Mouse (Mus musculus): ENCODE results near the gene Gm436. TPM values are rescaled to one million over a fixed set of nuclear protein-coding genes. Genes with fewer than 3 reads are reported as not detected.

Gene Gm436
- total RNA-seq (2014; rRNA removed) (not detected in 2 replicates), polyA plus RNA-seq (2012; rRNA removed) (not detected in 2 replicates)

DNA sequence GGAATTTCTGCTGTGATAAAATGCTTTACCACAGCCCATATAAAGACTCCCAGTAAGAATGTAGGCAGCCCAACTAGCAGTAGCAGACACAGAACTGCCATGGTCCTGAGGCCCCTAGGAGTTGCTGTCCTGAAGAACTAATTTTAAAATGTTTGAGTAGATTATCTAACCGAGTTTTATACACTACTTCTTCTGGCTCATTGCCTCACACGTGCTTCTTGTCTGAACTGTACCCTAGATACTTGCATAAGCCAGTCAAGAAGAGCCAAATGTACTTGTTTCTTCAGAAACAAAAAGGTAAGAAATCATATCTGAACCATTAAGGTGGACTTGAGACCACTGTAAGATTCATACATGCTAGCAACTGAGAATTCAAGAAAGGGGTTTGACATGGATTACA lies at the start of gene Gm436:
Gm436 (minus strand) TSS at position 101 of the 400 bp plus-strand sequence.
- no peak within 1 kb of the TSS for H3K27ac ChIP-seq (replicated peaks; ENCODE audit: insufficient read depth, low read depth, low read length)
- no peaks in the 10 kb centered on the region for H3K79me2 ChIP-seq (ENCODE audit: control insufficient read depth, insufficient read depth, low read length)
- H3K4me1 ChIP-seq (ENCODE audit: control insufficient read depth, insufficient read depth, low read length) = no peaks in the 10 kb centered on the region
- no peak for TF ChIP-seq CTCF (IDR thresholded peaks at IDR 0.05; ENCODE audit: low read depth, low read length)
- TF ChIP-seq POLR2A (IDR thresholded peaks at IDR 0.05; ENCODE audit: extremely low read depth, insufficient read depth, low read length) = no peak
- 42% methylated on average over 2 of the region's 2 CpGs for WGBS
- no peak for DNase-seq (ENCODE audit: extremely low read depth, low read depth, low spot score)
- no peaks in the 10 kb centered on the region; the same call in 1 of the 2 replicates for H3K27me3 ChIP-seq (ENCODE audit: control insufficient read depth, insufficient read depth, low read length)
- no peak within 1 kb of the TSS for H3K4me3 ChIP-seq (ENCODE audit: insufficient read depth, low read depth, low read length)
- H3K36me3 ChIP-seq (ENCODE audit: control insufficient read depth, insufficient read depth, low read length) = no peaks in the 10 kb centered on the region
- no peak within 1 kb of the TSS for H3K9ac ChIP-seq (ENCODE audit: low read depth, low read length)

DNA sequence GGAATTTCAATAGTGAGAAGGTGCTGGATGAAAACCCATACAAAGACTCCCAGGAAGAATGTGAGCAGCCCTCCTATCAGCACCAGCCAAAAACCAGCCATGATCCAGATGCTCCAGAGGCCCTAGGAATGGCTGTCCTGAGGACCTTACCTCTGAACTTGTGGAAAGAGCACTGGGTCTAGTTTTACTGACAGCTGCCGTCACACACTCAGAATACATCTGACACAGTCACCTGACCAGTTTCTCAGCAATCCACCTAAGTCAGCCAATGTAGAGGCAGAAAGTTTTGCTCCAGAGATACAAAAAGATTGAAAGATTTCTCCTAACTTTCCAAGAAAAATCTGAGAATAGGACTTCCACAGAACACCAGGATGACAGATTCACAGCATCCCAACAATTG lies 35.1 kb upstream of the Gm436 start, which contains the start of gene Gm13178:
Gm13178 (minus strand) TSS at position 101 of the 400 bp plus-strand sequence.
- no peak within 1 kb of the TSS for H3K27ac ChIP-seq (replicated peaks; ENCODE audit: insufficient read depth, low read depth, low read length)
- no peak for DNase-seq (ENCODE audit: extremely low read depth, low read depth, low spot score)
- H3K36me3 ChIP-seq (ENCODE audit: control insufficient read depth, insufficient read depth, low read length) = no peaks in the 10 kb centered on the region
- H3K4me3 ChIP-seq (ENCODE audit: insufficient read depth, low read depth, low read length) = no peak within 1 kb of the TSS
- WGBS = 85% methylated on average over 1 of the region's 1 CpGs
- no peak within 1 kb of the TSS for H3K9ac ChIP-seq (ENCODE audit: low read depth, low read length)
- H3K79me2 ChIP-seq (ENCODE audit: control insufficient read depth, insufficient read depth, low read length) = no peaks in the 10 kb centered on the region
- H3K4me1 ChIP-seq (ENCODE audit: control insufficient read depth, insufficient read depth, low read length) = no peaks in the 10 kb centered on the region
- TF ChIP-seq CTCF (IDR thresholded peaks at IDR 0.05; ENCODE audit: low read depth, low read length) (no peak), POLR2A (IDR thresholded peaks at IDR 0.05; ENCODE audit: extremely low read depth, insufficient read depth, low read length) (no peak)
- H3K27me3 ChIP-seq (ENCODE audit: control insufficient read depth, insufficient read depth, low read length) = no peaks in the 10 kb centered on the region

DNA sequence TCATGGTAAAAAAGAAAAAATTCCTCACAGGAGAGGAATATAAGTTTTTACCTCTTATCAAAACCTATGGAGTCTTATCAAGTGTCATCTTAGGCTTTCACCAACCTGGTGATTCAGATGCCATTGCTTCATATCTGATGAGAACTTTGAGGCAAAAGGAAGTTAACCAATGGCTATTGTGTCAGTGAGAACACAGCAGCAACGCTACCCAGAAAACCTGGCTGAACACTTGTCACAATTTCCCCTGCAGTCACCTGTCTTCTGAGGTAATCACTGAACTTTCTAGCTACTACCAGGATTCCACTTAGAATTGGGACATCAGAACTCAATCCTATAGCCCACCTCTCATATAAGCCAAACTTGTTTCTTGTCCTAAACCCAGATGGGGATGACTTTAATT lies 33.5 kb upstream of the Gm436 start:
- H3K4me1 ChIP-seq (ENCODE audit: control insufficient read depth, insufficient read depth, low read length) = no peaks in the 10 kb centered on the region
- H3K4me3 ChIP-seq (ENCODE audit: insufficient read depth, low read depth, low read length) = no peak overlapping the region
- H3K36me3 ChIP-seq (ENCODE audit: control insufficient read depth, insufficient read depth, low read length) = no peaks in the 10 kb centered on the region
- WGBS = 78% methylated on average over 1 of the region's 1 CpGs
- no peak overlapping the region for H3K27ac ChIP-seq (replicated peaks; ENCODE audit: insufficient read depth, low read depth, low read length)
- TF ChIP-seq POLR2A (IDR thresholded peaks at IDR 0.05; ENCODE audit: extremely low read depth, insufficient read depth, low read length) (no peak), CTCF (IDR thresholded peaks at IDR 0.05; ENCODE audit: low read depth, low read length) (no peak)
- H3K79me2 ChIP-seq (ENCODE audit: control insufficient read depth, insufficient read depth, low read length) = no peaks in the 10 kb centered on the region
- no peak for DNase-seq (ENCODE audit: extremely low read depth, low read depth, low spot score)
- no peak overlapping the region for H3K9ac ChIP-seq (ENCODE audit: low read depth, low read length)
- no peaks in the 10 kb centered on the region for H3K27me3 ChIP-seq (ENCODE audit: control insufficient read depth, insufficient read depth, low read length)

DNA sequence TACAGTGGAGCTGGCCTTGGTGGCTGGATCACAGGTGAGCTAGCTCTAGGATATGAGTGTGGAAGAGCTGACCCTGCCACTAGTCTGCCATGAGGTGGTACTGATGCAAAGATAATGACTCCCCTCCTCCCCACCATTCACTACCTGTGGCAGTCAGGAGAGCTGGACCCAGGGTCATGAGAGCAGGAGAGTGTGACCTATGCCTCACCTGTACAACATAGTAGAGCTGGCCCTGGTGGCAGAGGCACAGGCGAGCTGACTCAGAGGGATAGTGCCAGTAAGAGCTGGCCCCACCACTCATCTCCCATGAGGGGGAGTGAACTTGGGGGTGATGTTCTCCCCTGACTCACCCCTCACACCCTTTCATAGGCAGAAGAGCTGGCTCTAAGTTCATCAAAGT lies 32.1 kb upstream of the Gm436 start:
- no peak for DNase-seq (ENCODE audit: extremely low read depth, low read depth, low spot score)
- Histone ChIP-seq H3K9ac (ENCODE audit: low read depth, low read length) (no peak overlapping the region), H3K27ac (replicated peaks; ENCODE audit: insufficient read depth, low read depth, low read length) (no peak overlapping the region), H3K4me3 (ENCODE audit: insufficient read depth, low read depth, low read length) (no peak overlapping the region), H3K36me3 (ENCODE audit: control insufficient read depth, insufficient read depth, low read length) (no peaks in the 10 kb centered on the region), H3K27me3 (ENCODE audit: control insufficient read depth, insufficient read depth, low read length) (no peaks in the 10 kb centered on the region), H3K79me2 (ENCODE audit: control insufficient read depth, insufficient read depth, low read length) (no peaks in the 10 kb centered on the region), H3K4me1 (ENCODE audit: control insufficient read depth, insufficient read depth, low read length) (no peaks in the 10 kb centered on the region)
- 71% methylated on average over 1 of the region's 1 CpGs for WGBS
- TF ChIP-seq CTCF (IDR thresholded peaks at IDR 0.05; ENCODE audit: low read depth, low read length) = no peak
- TF ChIP-seq POLR2A (IDR thresholded peaks at IDR 0.05; ENCODE audit: extremely low read depth, insufficient read depth, low read length) = no peak

DNA sequence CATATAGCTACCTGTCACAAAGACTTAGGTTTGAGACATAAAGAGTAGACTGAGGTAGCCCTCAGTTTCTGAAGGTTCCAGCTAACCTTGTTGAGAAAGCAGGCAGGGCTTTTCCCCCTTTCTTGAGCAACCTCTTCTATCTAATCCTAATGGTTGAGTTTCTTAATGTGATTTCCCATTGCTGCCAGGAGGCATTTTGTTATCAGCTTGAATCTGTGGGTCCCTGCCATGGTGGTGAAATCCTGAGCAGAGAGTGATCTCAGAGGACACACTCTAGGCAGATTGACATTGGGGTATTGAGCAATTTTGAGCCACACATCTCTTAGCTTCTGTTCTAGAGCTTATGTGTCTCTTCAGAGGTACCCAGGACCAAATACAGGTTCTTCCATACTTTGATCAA lies 47.9 kb downstream of the Gm436 start:
- Histone ChIP-seq H3K4me1 (ENCODE audit: control insufficient read depth, insufficient read depth, low read length) (no peaks in the 10 kb centered on the region), H3K27ac (replicated peaks; ENCODE audit: insufficient read depth, low read depth, low read length) (no peak overlapping the region), H3K27me3 (ENCODE audit: control insufficient read depth, insufficient read depth, low read length) (no peaks in the 10 kb centered on the region), H3K4me3 (ENCODE audit: insufficient read depth, low read depth, low read length) (no peak overlapping the region), H3K9ac (ENCODE audit: low read depth, low read length) (no peak overlapping the region), H3K36me3 (ENCODE audit: control insufficient read depth, insufficient read depth, low read length) (no peaks in the 10 kb centered on the region), H3K79me2 (ENCODE audit: control insufficient read depth, insufficient read depth, low read length) (no peaks in the 10 kb centered on the region)
- no peak for TF ChIP-seq CTCF (IDR thresholded peaks at IDR 0.05; ENCODE audit: low read depth, low read length)
- no peak for TF ChIP-seq POLR2A (IDR thresholded peaks at IDR 0.05; ENCODE audit: extremely low read depth, insufficient read depth, low read length)
- DNase-seq (ENCODE audit: extremely low read depth, low read depth, low spot score) = no peak

Other genes with a start within 250 kb of the Gm436 start
- gene 1700012P22Rik, start 247.6 kb downstream of the Gm436 start, total RNA-seq (2014; rRNA removed) = not detected in 2 replicates
- gene 1700012P22Rik, start 247.6 kb downstream of the Gm436 start, polyA plus RNA-seq (2012; rRNA removed) = not detected in 2 replicates
- not detected in 2 replicates for gene Gm9944, start 233.1 kb downstream of the Gm436 start, total RNA-seq (2014; rRNA removed)
- not detected in 2 replicates for gene Gm9944, start 233.1 kb downstream of the Gm436 start, polyA plus RNA-seq (2012; rRNA removed)
- not detected in 2 replicates for gene Aadacl3, start 222.6 kb downstream of the Gm436 start, total RNA-seq (2014; rRNA removed)
- gene Aadacl3, start 222.6 kb downstream of the Gm436 start, polyA plus RNA-seq (2012; rRNA removed) = not detected in 2 replicates
- not detected in 2 replicates for gene 9430007A20Rik, start 166.5 kb downstream of the Gm436 start, total RNA-seq (2014; rRNA removed)
- gene 9430007A20Rik, start 166.5 kb downstream of the Gm436 start, polyA plus RNA-seq (2012; rRNA removed) = not detected in 2 replicates
- not detected in 2 replicates for gene Gm13124, start 121.2 kb downstream of the Gm436 start, total RNA-seq (2014; rRNA removed)
- not detected in 2 replicates for gene Gm13124, start 121.2 kb downstream of the Gm436 start, polyA plus RNA-seq (2012; rRNA removed)
- gene Aadacl4, start 72.7 kb downstream of the Gm436 start, total RNA-seq (2014; rRNA removed) = not detected in 2 replicates
- gene Aadacl4, start 72.7 kb downstream of the Gm436 start, polyA plus RNA-seq (2012; rRNA removed) = not detected in 2 replicates
- not detected in 2 replicates for gene Gm13178, start 35.0 kb upstream of the Gm436 start, total RNA-seq (2014; rRNA removed)
- not detected in 2 replicates for gene Gm13178, start 35.0 kb upstream of the Gm436 start, polyA plus RNA-seq (2012; rRNA removed)
- not detected in 2 replicates for gene Gm438, start 100.2 kb upstream of the Gm436 start, total RNA-seq (2014; rRNA removed)
- gene Gm438, start 100.2 kb upstream of the Gm436 start, polyA plus RNA-seq (2012; rRNA removed) = not detected in 2 replicates
- 85.5 and 109 TPM in 2 replicates for gene Dhrs3, start 206.5 kb upstream of the Gm436 start, total RNA-seq (2014; rRNA removed)
- 225 and 231 TPM in 2 replicates for gene Dhrs3, start 206.5 kb upstream of the Gm436 start, polyA plus RNA-seq (2012; rRNA removed)

All from liver, adult 2 months (tissue).